Mouse (Mus musculus) heart, embryonic 12.5 days (tissue): ENCODE data around the gene Plekhh3. TPM values are rescaled to one million over a fixed set of nuclear protein-coding genes. Genes with fewer than 3 reads are reported as not detected.

ENCODE experiments used
- ATAC-seq: fragments of 200-750 bp; cut with Nextera tagmentation; 2 replicates; pipeline ENCODE4 v1.8.0; 2017; ENCODE audit warnings: moderate TSS enrichment, moderate library complexity; ENCODE audit not compliant: insufficient number of reproducible peaks, low FRiP score
- H3K27ac ChIP-seq: fragments of 300-500 bp; sonication (generic); 2 replicates; pipeline ENCODE4 v1.5.1; 2016; ENCODE audit warnings: mild to moderate bottlenecking, moderate library complexity; ENCODE audit not compliant: poor library complexity, severe bottlenecking
- H3K27me3 ChIP-seq: fragments of 300-500 bp; sonication (generic); replicated peaks from 2 replicates; pipeline ENCODE4 v1.6.1; 2016; ENCODE audit warnings: mild to moderate bottlenecking, moderate library complexity
- H3K36me3 ChIP-seq: fragments of 300-500 bp; sonication (generic); 2 replicates; pipeline ENCODE4 v1.6.1; 2016; ENCODE audit warnings: mild to moderate bottlenecking, moderate library complexity
- H3K4me1 ChIP-seq: fragments of 300-500 bp; sonication (generic); replicated peaks from 2 replicates; pipeline ENCODE4 v1.6.1; 2016; ENCODE audit warnings: mild to moderate bottlenecking
- H3K4me2 ChIP-seq: fragments of 300-500 bp; sonication (generic); 2 replicates; pipeline ENCODE4 v1.6.1; 2016; ENCODE audit warnings: mild to moderate bottlenecking, moderate library complexity
- H3K4me3 ChIP-seq: fragments of 300-500 bp; sonication (generic); 2 replicates; pipeline ENCODE4 v1.5.1; 2016; ENCODE audit warnings: mild to moderate bottlenecking
- H3K9ac ChIP-seq: fragments of 300-500 bp; sonication (generic); 2 replicates; pipeline ENCODE4 v1.6.1; 2016; ENCODE audit warnings: mild to moderate bottlenecking, moderate library complexity
- H3K9me3 ChIP-seq: fragments of 300-500 bp; sonication (generic); replicated peaks from 2 replicates; pipeline ENCODE4 v1.6.1; 2016; ENCODE audit warnings: mild to moderate bottlenecking, moderate library complexity
- WGBS: fragments of 180-500 bp; shearing (Covaris S2); methylation state at CpG from one replicate; pipeline ENCODE4 v1.1.7; 2016; 5-methylcytosine and 5-hydroxymethylcytosine counted together
- polyA plus RNA-seq: library from polyadenylated mRNA; unstranded; fragments of >200 nt; fragmentation: Nextera tagmentation; extraction: Ambion mirVana; gene quantifications from 2 replicates; pipeline ENCODE4 v1.2.1, GENCODE M21; 2016

The Plekhh3 gene
- polyA plus RNA-seq, 1 experiment from 2014 or later = 10.6 TPM

DNA sequence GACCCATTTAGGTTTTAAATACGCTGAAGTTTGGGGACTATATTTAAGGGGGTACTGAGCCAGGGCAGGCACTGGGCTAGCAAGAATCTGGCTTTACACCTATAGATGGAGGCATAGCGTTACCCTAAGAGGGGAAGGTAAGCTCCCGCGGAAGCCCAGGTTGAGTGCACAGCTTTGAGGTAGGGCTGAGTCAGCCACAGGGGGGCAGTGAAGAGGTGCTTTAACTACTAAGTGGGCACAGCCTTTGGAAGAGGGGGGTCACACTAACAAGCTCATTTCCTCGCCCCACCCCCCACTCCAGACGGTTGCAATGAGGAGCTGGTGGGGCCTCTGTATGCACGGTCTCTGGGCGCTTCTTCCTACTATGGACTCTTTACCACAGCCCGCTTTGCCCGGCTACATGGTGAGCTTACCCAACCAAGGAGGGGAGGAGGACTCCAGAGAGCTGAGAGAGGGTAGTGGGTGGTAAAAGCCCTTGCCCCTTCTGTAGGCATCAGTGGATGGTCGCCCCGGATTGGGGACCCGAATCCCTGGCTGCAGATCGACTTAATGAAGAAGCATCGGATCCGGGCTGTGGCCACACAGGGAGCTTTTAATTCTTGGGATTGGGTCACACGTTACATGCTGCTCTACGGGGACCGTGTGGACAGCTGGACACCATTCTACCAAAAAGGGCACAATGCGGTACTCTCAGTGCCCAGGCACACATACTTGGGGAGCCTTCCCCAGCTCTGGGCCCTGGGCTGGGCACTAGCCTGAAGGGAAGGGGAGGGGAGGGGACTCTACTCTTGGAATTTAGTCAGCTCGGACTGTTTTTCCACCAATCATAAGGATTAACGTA is 6.0 kb upstream of the Plekhh3 start:
- no peak overlapping the region for H3K9ac ChIP-seq
- peaks cover 46% of the 10 kb centered on the region for H3K4me1 ChIP-seq
- peak overlapping the region; percentile 73 for H3K4me2 ChIP-seq
- peaks cover 39% of the 10 kb centered on the region for H3K27me3 ChIP-seq
- H3K9me3 ChIP-seq = no peaks in the 10 kb centered on the region
- no peak overlapping the region for H3K27ac ChIP-seq
- H3K4me3 ChIP-seq = no peak overlapping the region
- ATAC-seq = no peak
- 33% methylated on average over 22 of the region's 22 CpGs for WGBS
- no peaks in the 10 kb centered on the region for H3K36me3 ChIP-seq

GRCm38 (mm10) chr11:101176117-101176691 is 5.1 kb upstream of the Plekhh3 start:
- Histone ChIP-seq H3K4me2 (peak overlapping the region; percentile 73), H3K9ac (peak overlapping the region; percentile 60; the same call in 1 of the 2 replicates), H3K27me3 (peaks cover 39% of the 10 kb centered on the region), H3K9me3 (no peaks in the 10 kb centered on the region), H3K36me3 (no peaks in the 10 kb centered on the region), H3K27ac (no peak overlapping the region), H3K4me3 (peak overlapping the region; percentile 43), H3K4me1 (peaks cover 50% of the 10 kb centered on the region)
- WGBS = under 1% methylated on average over 25 of the region's 25 CpGs
- no peak for ATAC-seq

GRCm38 (mm10) chr11:101175636-101176116 is 4.5 kb upstream of the Plekhh3 start:
- peaks cover 50% of the 10 kb centered on the region for H3K4me1 ChIP-seq

DNA sequence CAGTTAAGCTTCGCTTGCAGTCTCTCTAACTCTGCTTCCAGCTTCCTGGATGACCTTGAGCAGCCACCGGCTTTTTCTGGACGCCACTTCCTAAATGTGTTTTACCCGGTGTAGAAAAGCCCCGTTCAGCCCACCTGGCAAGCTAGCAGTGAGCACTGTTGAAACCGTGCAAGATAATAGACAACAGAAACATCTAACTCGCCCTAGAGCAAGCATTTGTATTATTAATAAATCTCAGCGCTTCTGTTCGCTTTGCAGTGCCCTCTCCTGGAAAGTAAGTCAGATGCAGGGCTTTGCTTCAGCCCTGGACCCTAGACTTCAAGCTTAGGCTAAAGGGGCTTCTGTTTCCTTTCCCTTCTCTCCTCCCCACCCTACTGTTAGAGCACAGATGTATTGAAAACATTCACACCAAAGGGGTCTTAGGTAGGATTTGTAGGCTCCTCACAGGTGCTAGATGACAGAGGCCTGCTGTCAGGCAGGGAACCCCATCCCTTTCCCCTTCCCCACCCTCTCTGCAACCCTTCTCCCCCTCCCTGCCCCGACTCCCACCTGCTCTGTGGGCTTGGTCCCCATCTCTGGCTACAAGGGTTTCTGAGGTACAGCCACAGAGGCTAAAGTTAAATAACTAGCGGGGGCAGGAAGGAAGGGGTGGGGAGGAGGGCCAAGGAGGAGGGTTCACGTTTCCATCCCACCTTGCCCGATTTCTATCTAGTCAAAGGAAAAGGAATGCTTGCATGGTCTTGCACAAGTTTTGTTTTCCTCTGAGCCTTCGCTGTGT is 3.9 kb upstream of the Plekhh3 start, which contains the start of gene Ccr10:
Ccr10 (minus strand) TSS at position 593 of the 778 bp plus-strand sequence.
- Histone ChIP-seq H3K4me3 (peak within 1 kb of the TSS; percentile 43), H3K9ac (peak within 1 kb of the TSS; percentile 60), H3K9me3 (no peaks in the 10 kb centered on the region), H3K36me3 (no peaks in the 10 kb centered on the region), H3K4me1 (peaks cover 54% of the 10 kb centered on the region), H3K4me2 (peak within 1 kb of the TSS; percentile 89), H3K27me3 (peaks cover 39% of the 10 kb centered on the region), H3K27ac (no peak within 1 kb of the TSS)
- no peak for ATAC-seq
- 23% methylated on average over 14 of the region's 14 CpGs for WGBS

More at GRCm38 (mm10) chr11:101175636-101176116, 4.5 kb upstream of the Plekhh3 start:
- Histone ChIP-seq H3K27me3 (peaks cover 39% of the 10 kb centered on the region), H3K4me2 (peak overlapping the region; percentile 73), H3K4me3 (peak overlapping the region; percentile 43), H3K27ac (no peak overlapping the region), H3K9me3 (no peaks in the 10 kb centered on the region), H3K9ac (peak overlapping the region; percentile 60), H3K36me3 (no peaks in the 10 kb centered on the region)
- no peak for ATAC-seq
- WGBS = 13% methylated on average over 11 of the region's 11 CpGs

GRCm38 (mm10) chr11:101174389-101174745 is 3.2 kb upstream of the Plekhh3 start:
- Histone ChIP-seq H3K36me3 (no peaks in the 10 kb centered on the region), H3K27me3 (peaks cover 40% of the 10 kb centered on the region), H3K4me3 (peak overlapping the region; percentile 31), H3K4me1 (peaks cover 61% of the 10 kb centered on the region), H3K4me2 (peak overlapping the region; percentile 89), H3K27ac (no peak overlapping the region), H3K9ac (peak overlapping the region; percentile 59; the same call in 1 of the 2 replicates), H3K9me3 (no peaks in the 10 kb centered on the region)
- WGBS = 39% methylated on average over 9 of the region's 9 CpGs
- no peak for ATAC-seq

- Histone ChIP-seq H3K36me3 (no peaks in the 10 kb centered on the region), H3K9ac (peak overlapping the region; percentile 59), H3K4me2 (peak overlapping the region; percentile 89), H3K4me1 (peaks cover 66% of the 10 kb centered on the region), H3K4me3 (peak overlapping the region; percentile 31), H3K27me3 (peaks cover 40% of the 10 kb centered on the region), H3K27ac (peak overlapping the region; percentile 28), H3K9me3 (no peaks in the 10 kb centered on the region)
- peak; percentile 47; the same call in 1 of the 2 replicates for ATAC-seq
- WGBS = 3% methylated on average over 61 of the region's 61 CpGs
Measured at GRCm38 (mm10) chr11:101173631-101174388, 2.7 kb upstream of the Plekhh3 start.

- no peak for ATAC-seq
- peaks cover 40% of the 10 kb centered on the region for H3K27me3 ChIP-seq
Measured at GRCm38 (mm10) chr11:101173112-101173511, 2.0 kb upstream of the Plekhh3 start.

GRCm38 (mm10) chr11:101172434-101172815 is 1.3 kb upstream of the Plekhh3 start:
- Histone ChIP-seq H3K36me3 (peaks cover 10% of the 10 kb centered on the region), H3K27me3 (peaks cover 40% of the 10 kb centered on the region), H3K27ac (peak overlapping the region; percentile 89), H3K9ac (peak overlapping the region; percentile 75), H3K4me1 (peaks cover 75% of the 10 kb centered on the region), H3K9me3 (no peaks in the 10 kb centered on the region), H3K4me2 (peak overlapping the region; percentile 89), H3K4me3 (peak overlapping the region; percentile 73)
- 9% methylated on average over 5 of the region's 5 CpGs for WGBS
- no peak for ATAC-seq

More at GRCm38 (mm10) chr11:101173112-101173511, 2.0 kb upstream of the Plekhh3 start:
- 12% methylated on average over 11 of the region's 11 CpGs for WGBS
- Histone ChIP-seq H3K4me2 (peak overlapping the region; percentile 89), H3K27ac (0 out of 2 replicates have a peak overlapping the region, but pooled peaks have one; percentile 28), H3K9ac (peak overlapping the region; percentile 59; the same call in 1 of the 2 replicates), H3K4me1 (peaks cover 73% of the 10 kb centered on the region), H3K4me3 (peak overlapping the region; percentile 31; the same call in 1 of the 2 replicates), H3K36me3 (peaks cover 3% of the 10 kb centered on the region; the same call in 1 of the 2 replicates), H3K9me3 (no peaks in the 10 kb centered on the region)

- no peaks in the 10 kb centered on the region for H3K9me3 ChIP-seq
- peak overlapping the region; percentile 89 for H3K27ac ChIP-seq
- H3K4me2 ChIP-seq = peak overlapping the region; percentile 89
- peaks cover 16% of the 10 kb centered on the region for H3K36me3 ChIP-seq
- peak overlapping the region; percentile 73 for H3K4me3 ChIP-seq
- H3K4me1 ChIP-seq = peaks cover 71% of the 10 kb centered on the region
- ATAC-seq = peak; percentile 56
- under 1% methylated on average over 31 of the region's 31 CpGs for WGBS
- H3K27me3 ChIP-seq = peaks cover 40% of the 10 kb centered on the region
- H3K9ac ChIP-seq = peak overlapping the region; percentile 75
Measured at GRCm38 (mm10) chr11:101171721-101172433, 726 bp upstream of the Plekhh3 start.
